Mouse (Mus musculus) layer of hippocampus, postnatal 25 days (tissue): ENCODE measurements around the gene Yif1b. TPM values are rescaled to one million over a fixed set of nuclear protein-coding genes. Genes with fewer than 3 reads are reported as not detected.
"Not testable (repeated sequence)": the region's sequence is repeated elsewhere in the genome, so short reads cannot be mapped to it uniquely, and the experiment has no call there.

Experiments
- DNase-seq, 2 experiments: peaks; one replicate each; pipeline ENCODE4 v3.0.0; 2022; ENCODE audit warnings: mixed read lengths in 2 of 2, low spot score in 1 of 2; ENCODE audit errors: extremely low spot score in 1 of 2
- total RNA-seq, 2 experiments: library from RNA; stranded (reverse); gene quantifications; 2 replicates each; pipeline ENCODE4 v1.2.3; 2021

The Yif1b gene
- total RNA-seq, 2 experiments from 2014 or later: 43.7 to 50.2 TPM

- DNase-seq: not testable (repeated sequence)
These were observed 533 bp upstream of the Yif1b start for GRCm38 (mm10) chr7:29237596-29237995.

DNA sequence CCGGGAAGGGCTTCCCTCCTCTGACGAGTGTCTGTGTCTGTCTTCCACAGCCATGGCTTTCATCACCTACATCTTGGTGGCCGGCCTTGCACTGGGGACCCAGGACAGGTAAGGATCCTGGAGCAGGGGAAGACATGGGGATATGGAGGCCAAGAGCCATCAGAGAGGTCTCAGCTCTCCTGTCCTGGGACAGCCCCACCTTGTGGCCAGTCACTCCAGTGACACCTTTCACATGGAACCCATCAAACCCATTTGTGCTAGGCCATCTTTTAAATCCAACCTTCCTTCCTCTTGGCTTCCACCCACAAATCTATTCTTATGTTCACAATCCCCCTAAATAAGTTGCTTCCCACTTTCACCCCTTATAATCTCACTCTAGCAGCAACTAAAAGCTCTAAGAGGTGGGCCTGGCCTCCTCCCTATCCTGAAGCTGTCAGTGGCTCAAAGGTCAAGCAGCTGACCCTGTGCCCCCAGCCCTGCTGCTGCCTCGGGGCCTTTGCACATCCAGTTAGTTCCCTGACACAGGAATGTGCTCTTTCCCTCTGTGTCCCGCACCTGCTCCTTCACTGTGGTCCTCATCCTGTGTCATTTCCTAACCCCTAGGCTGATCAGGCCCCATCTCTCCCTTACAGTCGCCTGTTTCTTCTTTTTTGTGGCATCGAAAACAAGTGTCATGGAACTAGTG lies 6.7 kb downstream of the Yif1b start:
- DNase-seq: no peak

- DNase-seq: no peak
These were observed 7.9 kb downstream of the Yif1b start for GRCm38 (mm10) chr7:29246015-29246414.

DNA sequence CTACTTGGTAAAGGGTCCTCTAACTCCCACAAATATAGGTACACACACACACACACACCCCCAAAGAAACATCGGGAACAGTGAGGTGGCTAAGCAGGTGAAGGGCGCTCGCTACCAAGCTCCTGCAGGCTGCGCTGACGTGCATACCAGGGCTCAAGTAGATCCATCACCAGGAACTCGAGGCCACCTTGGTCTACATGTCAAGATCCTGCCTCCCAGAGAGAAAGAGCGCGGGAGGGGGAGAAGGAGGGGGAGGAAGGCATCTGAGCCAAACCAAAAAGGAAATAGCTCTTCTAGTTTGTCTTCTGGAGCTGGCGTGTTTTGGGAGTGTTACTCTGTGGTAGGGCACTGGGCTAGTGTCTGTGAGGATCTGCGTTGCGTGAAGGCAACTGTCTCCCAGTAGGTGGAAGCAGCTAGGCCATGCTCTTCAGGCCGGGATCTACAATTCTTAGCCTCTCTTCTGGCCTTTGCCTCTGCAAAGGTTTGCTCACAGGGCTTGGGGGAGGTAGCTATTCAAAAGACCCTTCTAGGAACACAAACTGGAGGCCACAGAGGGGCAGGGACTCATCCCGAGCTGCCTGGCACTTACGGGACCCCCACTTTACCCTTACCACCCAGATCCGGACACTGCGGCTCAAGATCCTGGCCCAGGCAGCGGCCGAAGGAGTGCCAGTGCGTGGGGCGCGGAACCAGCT lies 8.6 kb downstream of the Yif1b start:
- DNase-seq: no peak

GRCm38 (mm10) chr7:29247314-29247700 lies 9.2 kb downstream of the Yif1b start:
- peak; percentile 76 to 92 for DNase-seq

- no peak for DNase-seq
These were observed 9.6 kb downstream of the Yif1b start for GRCm38 (mm10) chr7:29247706-29248105.

GRCm38 (mm10) chr7:29248261-29248841 lies 10.2 kb downstream of the Yif1b start, which contains the start of gene 2200002D01Rik:
Gene 2200002D01Rik (minus strand): TSS chr7:29248466.
- no peak for DNase-seq

- no peak for DNase-seq
These were observed 13.0 kb downstream of the Yif1b start for GRCm38 (mm10) chr7:29251166-29251565.

- no peak for DNase-seq
These were observed 15.7 kb downstream of the Yif1b start for GRCm38 (mm10) chr7:29253842-29254241.

DNA sequence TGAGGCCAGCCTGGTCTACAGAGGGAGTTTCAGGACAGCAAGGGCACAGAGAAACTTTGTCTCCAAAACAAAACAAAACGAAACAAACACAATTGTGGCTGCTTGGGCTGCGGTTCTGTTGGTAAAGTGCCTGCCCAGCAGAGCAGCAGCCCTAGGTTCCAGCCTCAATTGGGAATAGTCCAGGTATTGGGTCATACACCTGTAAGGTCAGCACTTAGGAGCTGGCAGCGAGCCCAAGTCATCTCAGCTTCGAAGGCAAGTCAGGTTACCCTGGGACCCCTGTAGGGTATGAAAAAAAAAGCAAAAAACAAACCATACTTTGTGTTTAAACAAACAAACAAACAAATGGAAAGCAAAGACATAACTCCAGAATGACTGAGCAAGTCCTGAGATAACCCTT lies 17.7 kb downstream of the Yif1b start:
- no peak for DNase-seq

DNA sequence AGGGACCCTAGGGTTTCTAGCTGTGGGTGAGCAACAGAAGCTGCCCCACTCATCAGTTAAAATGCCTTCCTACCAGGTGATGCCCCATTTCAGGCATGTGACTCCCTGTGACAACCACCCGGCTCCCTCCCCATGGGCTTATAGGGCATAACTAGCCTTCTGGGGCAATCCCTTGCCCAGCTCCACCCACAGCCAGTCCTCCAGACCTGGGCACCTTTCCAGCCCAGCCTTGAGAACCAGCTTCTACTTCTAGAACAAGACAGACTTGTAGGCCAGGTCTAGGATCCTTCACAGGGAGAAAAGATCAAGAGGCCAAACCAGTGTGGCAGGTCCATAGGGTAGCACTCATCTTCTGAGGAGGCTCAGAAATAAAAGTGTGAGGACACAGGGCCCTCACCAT lies 19.2 kb downstream of the Yif1b start:
- no peak for DNase-seq

DNA sequence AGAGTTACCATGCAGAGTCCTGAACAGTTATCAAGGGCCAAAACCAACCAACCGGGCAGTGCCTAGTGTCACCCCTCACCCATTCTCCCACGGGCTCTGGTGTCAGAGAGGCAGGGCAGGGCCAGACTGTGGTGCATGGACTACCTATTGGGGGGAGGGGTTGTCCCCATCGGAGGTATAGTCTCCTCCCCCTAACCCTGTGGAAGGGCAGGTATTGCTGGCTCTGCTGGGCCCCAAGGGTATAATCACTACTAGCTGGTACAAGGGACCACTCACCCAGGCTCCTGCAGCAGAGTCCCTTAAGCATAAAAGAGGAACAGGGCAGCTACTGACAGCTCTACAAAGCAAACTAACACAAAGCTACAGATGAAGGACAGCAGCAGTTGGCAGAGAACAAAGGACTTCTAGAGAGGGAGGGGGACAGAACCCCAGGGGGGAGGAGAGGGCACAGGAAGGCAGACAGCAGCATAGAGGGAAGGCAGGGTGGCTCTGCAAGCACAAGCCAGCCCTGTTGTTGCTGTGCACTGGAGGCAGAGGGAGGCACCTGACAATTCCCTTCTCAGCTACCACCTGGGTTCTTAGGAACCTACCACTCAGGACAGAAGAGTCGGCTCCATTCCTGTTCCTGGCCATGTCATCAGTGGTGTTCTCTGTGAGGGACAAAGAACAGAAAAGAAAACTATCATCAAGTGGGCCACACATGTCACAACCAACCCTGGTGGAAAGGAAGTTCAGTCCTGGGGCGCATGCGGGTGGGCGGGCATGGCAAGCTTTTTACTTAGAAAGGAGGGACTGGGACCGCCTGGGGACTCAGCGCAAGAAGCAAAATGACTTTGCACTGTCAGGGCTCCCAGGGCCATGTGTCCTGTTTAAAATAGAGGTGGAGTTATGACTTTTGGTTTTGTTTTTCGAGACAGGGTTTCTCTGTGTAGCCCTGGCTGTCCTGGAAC lies 21.9 kb downstream of the Yif1b start:
- no peak for DNase-seq

GRCm38 (mm10) chr7:29262151-29262550 lies 24.0 kb downstream of the Yif1b start:
- DNase-seq: no peak

DNA sequence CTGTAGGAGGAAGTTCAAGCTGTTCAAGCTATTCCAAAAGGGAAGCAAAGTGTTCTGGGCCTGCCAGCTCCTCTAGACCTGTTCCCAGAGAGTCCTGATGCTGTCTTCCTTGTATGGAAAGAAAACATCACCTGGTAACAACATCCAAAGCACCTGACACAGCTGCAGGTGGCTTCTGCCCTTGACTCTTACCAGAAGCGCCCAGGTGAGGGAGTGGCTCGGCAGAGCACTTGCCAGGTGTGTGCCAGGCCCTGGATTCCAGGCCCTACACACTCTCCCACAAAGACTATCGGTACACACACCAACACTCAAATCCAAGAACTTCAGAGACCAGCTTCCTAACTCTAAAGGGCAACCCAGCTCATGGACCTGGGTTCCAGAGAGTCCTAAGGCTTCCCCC lies 25.7 kb downstream of the Yif1b start:
- DNase-seq: no peak

GRCm38 (mm10) chr7:29265636-29266035 lies 27.5 kb downstream of the Yif1b start:
- DNase-seq: no peak

GRCm38 (mm10) chr7:29266931-29267330 lies 28.8 kb downstream of the Yif1b start:
- DNase-seq: no peak

- DNase-seq: no peak
These were observed 32.3 kb downstream of the Yif1b start for GRCm38 (mm10) chr7:29270445-29270844.

DNA sequence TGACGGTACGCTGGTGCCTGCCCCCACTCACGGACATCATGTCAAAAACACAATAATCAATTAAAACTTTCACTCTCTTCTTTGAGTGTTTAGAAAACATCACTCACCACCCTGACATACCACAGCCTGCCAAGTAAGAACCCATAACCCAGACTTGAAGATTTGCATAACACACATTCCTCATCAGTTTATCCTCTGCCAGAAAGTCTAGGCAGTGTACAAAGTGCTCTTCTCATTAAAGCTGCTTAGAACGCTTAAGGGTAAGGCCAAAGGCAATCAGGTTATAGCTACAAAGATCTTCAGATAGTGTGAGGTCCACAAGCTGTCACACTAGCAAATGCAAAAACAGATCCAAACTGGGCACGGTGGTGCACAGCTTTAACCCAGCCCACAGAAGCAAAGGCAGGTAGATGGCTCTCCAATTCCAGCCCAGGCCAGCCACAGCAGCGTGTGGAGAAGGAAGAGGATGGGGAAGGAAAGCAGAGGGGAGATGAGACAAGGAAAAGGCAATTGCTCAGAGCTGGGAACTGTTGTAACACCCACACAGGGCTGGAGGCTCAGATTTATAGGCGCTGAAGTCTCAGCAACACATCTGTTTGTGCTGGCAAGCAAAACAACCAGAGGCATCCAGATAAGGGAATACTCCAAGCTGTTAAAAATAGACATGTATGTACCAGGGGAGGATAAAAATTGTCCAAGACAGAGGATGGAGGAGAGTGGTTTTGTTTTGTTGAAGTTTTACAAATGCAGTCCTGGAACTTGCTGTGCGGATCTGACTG lies 33.7 kb downstream of the Yif1b start:
- no peak for DNase-seq

- DNase-seq: no peak
These were observed 38.6 kb downstream of the Yif1b start for GRCm38 (mm10) chr7:29276715-29277114.

GRCm38 (mm10) chr7:29277510-29277909 lies 39.4 kb downstream of the Yif1b start:
- DNase-seq: no peak
